Mouse (Mus musculus) megakaryocyte progenitor cell, adult 5-6 weeks (primary cell): ENCODE measurements around the gene Nck1. TPM values are rescaled to one million over a fixed set of nuclear protein-coding genes. Genes with fewer than 3 reads are reported as not detected.

Source experiments
- ATAC-seq: replicated peaks from 2 replicates; pipeline ENCODE4 v1.8.0; 2016; ENCODE audit warnings: mild to moderate bottlenecking, moderate TSS enrichment, inconsistent platforms; ENCODE audit not compliant: poor library complexity
- total RNA-seq, 2 experiments: library from RNA; stranded (forward) in 1 of 2; stranded (reverse) in 1 of 2; fragments of 157-497, 149-512 nt in 1 of 2; fragments of 200-1000 nt in 1 of 2; gene quantifications; 2 replicates each; pipeline versions ENCODE4 v1.2.3 to v1.2.4; 2015 to 2017

Nck1 gene
- total RNA-seq (2015), result 46.4 and 46.7 TPM in 2 replicates
- 54.4 and 56.5 TPM in 2 replicates for total RNA-seq (2017)

DNA sequence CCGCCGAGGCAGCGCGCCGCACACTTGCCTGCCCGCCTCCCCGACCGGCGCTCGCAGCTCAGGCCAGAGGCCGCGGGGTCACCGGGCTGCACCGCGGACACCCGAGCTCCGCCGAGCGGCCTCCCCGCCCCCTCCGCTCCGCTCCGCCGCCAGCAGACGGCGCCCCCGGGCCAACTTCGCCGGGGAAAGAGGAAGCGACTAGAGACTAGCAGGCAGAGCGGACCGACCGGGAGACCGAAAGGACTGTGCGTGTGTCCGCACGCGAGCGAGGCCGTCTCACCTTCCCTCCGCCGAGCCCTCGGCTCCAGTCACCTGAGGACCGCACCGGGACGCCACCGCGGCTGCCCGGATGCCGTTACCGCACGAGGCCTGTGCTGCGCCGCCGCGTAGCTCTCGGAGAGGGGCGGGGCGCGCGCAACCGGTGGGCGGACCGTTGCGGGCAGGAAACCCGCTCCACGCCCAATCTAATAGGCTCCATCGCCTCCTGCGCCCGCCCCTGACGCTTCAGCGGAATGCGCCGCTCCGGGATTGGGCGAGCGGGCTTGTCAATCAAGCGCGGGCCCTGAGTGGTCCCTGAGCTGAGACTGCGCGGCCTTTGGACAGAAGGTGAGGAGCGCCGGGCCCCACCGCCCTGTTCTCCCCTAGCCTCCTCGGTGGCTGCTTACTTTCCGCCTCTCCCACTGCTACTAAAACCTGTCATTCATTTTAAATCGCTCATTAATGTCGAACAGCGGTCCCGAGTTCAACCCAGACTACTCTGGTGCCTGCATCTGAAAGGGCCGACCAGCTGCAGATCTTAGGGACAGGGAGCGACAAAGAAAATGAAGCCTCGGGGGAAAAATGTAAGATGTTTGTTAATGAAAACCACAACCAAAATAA lies at the start of gene Nck1:
Gene Nck1, minus strand, starts transcription at position 420 of the 879 bp plus-strand sequence.
- peak; percentile 91 for ATAC-seq

DNA sequence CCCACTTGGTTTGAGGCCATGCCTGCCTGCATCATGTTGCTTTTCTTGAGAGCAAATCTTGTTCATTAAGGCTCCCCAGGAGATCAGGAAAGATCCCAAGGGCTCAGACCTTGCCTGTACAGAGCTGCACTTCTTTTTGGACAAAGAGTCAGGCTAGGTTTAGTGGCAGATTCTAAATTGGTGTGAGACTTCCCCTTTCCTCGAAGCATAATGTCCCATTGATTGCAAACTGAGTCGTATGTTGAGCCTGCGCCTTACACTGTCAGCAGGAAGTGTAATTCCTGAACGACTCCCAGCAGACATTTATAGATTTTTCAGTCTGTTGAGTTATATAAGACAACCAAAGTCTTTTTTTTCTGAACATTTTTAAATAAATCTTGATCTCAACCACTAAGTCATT lies 44.5 kb upstream of the Nck1 start:
- no peak for ATAC-seq

DNA sequence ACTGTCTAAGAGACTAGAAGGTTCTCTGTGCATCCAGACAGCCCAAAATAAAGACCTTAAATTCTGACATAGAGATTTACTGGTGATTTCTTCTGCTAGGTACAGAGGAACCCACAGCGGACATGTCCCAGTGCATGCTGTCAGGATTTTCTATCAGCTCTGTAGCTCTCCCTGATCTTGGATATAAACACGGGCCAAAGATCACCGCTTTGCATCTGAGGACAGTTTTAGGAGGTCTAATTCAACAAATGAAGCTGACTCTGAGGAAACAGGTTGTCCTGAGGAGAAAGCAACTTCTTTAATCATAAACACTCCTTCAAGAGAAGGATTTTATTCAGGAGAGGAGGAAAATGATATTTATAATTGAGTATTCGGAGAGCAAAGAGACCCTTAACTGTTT lies 38.1 kb upstream of the Nck1 start:
- no peak for ATAC-seq

DNA sequence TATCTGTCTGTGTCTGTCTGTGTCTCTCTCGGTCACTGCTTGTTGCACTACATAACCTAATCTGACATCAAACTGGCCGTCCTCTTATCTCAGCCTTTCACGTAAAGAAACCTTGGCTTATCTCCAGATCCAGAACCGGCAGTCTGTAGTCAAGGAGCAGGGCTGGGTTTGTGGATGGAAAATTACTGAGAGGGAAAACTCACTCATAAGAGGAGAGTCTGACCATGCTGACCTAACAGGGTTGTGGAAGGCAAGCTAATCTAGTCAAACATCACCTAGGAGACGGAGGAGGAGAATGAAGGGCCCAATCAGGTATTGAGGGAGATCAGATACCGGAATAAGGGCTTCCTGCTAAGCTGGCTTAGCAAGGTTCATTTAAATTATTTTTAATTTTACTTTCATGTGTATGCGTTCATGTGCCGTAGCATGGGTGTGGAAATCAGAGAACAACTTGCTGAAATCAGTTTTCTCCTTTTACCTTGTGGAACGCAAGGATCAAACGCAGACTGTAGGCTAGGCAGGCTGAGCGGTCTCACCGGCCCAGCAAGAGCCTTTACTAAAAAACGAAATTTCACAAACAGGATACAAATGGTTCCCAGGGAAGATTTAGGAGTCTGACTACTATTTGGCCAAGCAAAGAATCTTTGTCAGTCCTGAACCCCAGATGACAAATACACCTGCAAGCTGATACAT lies 37.1 kb upstream of the Nck1 start:
- ATAC-seq, result peak; percentile 14; the same call in 1 of the 2 replicates

DNA sequence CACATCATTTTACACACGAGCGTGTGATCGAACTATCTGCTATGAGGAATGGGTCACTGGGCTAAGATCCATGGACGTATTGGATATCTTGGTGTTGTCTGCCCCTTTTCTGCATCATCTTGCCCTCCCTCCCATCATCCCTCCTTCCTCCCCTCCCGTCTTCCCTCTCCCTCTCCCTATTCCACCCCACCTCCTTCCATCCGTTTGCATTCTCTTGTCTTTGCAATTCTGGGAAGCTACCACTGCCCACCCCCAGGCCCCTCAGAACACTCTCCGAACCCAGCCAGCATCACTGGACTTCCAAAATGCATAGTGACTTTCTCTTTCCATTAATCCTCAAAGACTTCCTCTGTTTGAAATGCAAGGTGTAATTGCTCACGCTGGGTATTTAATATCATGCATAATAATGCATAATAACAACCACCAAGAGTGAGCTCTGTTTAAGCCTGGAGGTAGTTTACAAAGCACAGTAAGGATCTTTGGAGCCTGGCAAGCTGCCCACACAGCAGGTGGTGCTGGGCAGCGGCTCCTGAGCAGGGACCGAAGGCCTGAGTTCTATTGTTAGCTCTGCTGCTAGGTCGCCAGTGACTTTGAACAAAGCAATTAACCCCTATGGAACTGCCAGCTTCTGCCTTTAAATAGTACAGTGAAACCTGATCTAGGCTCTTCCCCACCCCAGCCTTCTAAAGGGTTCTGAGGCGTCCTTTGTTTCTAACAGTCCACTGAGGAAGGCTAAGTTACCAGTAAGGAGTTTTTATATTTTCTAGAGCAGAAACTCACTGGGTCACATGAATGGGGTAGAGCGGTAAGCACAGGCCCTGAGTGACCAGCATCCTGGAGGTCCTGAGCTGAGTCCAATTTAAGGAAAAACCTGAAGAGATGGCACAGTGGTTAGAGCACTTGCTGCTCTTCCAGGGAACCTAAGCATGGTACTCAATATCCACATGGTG lies 35.9 kb upstream of the Nck1 start:
- ATAC-seq, result no peak

DNA sequence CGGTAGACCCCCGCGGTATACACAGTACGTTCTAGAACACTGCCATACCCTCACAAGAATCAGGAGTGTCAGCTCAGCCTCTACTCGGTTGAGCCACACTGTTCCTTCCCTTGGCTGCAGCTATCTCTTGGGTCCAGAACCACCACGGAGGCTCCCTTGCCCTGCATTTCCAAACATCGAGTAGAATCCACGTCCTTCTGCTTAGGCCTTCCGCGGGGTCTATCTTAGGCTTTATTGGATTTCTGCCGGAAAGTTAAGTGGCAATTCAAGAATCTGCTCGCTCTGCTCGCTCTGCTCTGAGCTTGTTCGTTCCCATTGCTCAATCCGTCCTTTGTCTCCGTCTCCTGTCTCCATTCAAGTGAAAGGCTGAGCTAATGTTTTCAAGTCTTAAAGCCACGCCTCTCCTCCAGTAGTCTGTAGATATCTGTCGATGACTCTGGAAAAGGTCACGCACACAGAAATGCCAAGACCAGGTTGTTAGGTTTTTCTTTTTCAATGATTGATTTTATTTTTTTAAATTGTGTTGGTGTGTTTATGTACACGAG lies 34.3 kb upstream of the Nck1 start:
- ATAC-seq, result no peak

DNA sequence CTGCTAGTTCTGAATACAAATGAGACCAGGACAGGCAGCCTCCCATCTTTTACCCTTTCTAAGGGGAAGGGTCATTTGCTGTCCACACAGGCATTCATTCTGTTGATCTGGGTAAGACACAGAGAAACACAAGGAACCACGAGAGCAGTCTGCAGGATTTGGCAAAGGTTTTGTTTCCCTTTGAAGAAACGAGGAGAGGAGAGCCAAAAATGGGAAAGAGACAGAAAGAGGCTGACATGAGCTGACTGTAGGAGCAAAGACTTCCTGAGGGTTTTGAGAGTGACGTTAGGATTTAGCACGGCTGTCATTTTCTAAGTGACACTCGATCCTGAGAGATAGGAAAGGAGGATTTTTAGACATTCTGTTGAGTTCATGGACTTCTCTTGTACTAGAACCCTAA lies 28.0 kb upstream of the Nck1 start:
- no peak for ATAC-seq

DNA sequence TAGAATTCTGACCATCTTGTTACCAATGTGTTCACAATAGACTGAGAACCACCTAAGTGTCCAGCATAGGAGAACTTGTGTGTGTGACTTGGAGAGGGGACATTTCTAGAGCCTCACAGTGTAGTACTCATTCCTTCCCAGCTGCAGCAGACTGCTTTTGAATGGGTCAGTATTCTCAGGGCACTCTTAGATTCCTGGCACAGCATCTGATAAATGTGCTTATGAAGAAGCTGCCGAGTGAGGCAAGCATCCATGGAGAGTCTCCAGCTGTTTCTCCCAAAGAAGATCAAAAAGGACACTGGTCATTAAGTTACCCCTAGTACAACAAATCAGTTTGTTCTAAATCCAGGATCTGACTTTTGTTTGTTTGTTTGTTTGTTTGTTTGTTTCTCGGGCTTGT lies 27.4 kb upstream of the Nck1 start:
- no peak for ATAC-seq

DNA sequence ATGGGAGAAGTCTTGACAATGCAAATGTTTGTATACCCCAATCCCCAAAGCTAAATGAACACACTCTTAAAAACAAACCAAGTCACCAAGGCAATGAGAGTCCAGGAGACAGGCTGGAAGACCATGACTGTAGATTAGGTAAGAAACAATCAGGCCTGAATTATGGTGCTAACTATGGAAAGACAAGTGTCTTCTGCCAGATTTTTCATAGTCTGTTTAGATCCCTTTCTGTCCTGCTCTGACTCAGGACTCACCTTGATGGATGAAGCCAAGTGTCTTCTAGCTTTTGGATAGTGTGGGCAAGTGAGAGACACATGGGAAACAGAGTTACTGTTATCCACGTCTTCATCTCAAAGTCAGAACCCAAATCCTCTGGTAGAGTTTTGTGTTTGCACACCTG lies 25.6 kb upstream of the Nck1 start:
- ATAC-seq, result no peak

DNA sequence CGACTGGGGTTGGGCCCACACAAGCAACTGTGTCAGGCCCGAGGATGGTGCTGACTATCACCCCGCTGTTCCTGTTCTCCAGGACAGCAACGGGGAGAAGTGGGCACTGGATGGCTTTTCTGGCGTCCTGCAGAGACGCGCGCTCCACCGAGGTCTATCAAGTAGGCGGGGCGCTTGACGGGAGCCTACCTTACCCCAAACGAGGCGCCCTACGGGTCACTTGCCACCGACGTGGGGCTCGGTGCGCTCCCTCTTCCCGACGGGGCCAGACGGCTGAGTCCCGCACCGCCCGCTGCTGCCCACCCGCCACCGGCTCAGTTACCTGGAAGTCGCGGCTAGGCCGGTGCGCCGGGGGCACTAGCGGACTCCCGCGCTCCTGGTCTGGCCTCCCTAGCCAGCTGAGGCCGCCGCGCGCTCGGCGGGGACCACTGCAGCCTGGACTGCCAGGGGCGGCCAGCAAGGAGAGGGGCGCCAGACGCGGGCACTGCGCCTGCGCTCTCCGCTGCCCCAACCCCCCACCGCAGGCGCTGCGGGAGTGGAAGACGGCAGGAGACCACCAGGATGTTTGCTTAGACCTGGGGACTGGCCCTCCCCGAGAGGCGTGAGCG lies 24.8 kb upstream of the Nck1 start, which contains the start of gene Slc35g2:
Gene Slc35g2, minus strand, starts transcription at position 465 of the 608 bp plus-strand sequence.
- peak; percentile 51 for ATAC-seq

DNA sequence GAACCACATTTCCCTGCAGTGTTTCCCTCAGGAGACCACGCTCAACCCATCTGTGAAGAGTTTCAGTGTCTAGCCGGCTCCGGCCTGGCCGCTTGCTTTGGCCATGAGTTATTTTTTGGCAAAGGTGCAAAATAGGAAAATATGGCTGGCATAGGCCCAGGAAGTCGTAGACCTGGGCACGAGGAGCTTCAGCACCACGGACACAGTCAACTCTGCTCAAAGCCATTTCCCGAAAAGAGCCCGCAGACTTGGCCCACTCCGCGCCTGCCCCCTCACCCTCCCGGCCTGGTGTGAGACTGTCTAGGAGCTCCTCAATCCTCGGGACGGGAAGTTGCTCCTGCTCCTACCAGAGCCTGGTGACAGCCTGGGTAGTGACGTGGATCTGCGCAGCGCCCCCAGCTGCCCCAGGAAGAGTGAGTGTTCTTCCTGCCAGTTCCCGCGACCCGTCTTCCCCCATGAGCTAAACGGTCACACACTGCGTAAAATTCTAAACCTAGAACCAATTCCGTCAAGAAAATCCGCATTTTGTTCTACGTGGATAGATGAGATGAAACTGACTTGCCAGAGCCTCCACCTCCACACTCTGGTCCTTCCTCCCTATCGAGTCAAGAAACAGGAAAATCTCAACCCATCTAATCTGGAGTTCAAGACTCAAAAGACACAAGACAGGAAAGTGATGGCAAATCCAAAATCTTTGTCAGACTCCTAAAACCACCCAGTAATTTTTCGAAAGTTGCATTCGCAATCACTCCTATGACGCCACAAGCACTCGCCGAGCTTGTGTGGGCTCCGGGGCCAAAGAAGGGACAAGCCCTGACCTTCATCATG lies 24.1 kb upstream of the Nck1 start:
- ATAC-seq, result peak; percentile 87

DNA sequence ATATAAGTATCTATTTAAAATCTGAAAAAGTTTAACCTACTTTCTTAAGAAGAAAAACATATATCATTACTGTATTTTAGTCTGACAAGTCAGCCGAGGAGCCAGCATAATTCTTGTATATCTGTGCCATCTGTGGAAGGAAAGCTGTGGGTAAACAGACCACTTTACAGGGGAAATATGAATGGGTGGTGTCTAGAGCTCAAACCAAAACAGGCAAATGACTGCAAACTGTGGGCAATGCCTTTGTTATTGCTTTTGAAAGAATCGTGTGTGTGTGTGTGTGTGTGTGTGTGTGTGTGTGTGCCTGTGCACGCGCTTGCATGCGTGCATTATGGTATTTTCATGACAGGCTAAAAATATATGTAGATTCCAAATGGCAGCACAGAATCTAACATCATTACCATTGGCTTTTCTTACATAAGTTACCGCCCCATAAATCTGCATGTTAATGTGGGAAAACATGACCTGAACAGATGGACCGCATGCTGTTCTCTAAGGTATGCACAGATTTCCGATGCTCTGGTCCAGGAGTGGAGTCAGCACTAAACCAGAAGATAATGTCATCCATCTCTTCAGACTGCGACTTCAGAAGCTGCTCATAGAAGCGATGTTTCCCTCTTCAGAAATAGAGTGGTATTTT lies 14.4 kb upstream of the Nck1 start:
- ATAC-seq, result no peak

DNA sequence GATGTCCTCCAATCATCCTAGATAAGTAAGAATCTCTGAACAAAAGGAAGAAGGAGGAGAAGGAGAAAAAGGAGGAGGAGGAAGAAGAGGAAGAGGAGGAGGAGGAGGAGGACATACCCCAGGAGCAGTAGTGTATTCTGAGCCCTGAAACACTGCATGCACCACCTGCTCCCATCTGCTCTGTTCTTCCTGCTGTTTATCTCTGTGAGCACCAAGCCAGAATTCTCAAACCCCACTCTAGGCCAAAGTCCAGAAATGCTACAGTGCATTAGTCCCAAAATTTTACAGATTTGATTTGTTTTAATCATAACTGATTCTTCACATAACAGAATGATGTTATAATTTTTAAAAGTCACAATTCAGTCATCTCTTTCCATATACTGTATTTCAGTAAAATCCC lies 13.1 kb upstream of the Nck1 start:
- ATAC-seq, result no peak

DNA sequence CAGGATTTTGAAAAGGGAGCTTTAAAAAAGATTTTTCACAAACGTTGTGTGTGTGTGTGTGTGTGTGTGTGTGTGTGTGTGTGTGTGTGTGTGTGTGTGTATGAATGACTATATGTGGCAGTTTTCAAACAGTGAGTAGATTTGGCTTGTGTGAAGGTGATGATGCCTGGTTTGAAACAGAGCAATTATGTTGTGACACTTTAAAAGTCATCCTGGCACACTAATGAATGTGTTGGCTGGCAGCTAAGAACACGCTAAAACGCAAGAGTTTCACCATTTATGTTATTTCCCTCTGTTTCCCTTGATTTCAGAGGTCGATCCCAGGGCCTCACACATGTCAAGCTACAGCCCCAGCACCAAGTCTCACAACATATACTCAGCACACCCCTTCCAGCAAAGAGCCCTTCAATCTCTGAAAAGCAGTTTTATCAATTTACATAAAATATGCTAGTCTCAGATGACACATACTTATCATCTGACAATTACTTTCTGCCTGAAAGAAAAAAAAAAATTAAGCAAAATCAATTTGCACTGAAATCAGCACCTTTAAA lies 12.2 kb upstream of the Nck1 start:
- no peak for ATAC-seq

DNA sequence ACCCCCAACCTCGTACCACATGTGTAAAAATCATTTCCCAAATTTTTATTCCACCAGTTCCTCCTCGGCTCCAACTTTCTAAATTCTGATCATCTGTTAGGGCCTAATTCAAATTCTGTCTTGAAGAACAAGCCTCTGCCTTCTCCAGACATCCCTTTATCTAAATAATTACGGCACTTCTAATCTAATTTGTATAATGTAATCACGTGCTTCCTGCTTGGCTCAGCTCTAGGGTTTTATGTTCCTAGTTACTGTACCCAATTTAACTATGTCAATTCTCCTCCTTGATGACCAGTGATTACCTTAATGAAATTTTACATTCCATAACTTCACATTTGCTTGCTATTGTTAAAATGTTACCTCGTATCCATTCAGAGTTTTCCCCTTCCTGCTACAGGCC lies 9.8 kb upstream of the Nck1 start:
- no peak for ATAC-seq

DNA sequence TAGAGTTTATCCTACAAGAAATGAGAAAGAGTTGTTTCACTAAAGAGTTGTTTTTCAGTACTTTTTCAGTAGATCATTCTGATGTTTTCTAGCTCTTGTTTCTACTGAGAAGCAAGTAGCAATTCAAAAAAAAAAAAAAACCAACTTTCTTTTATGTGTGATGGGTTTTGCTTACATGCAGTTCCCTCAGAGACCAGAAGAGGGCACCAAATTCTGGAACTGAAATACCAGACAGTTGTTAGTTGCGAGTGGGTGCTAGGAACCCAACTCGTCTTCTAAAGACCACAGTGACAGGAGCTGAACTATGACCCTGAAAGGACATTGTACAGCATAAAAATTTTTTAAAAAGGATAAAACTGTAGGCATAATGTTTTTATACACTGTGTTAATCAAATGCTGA lies 2.4 kb upstream of the Nck1 start:
- ATAC-seq, result no peak

DNA sequence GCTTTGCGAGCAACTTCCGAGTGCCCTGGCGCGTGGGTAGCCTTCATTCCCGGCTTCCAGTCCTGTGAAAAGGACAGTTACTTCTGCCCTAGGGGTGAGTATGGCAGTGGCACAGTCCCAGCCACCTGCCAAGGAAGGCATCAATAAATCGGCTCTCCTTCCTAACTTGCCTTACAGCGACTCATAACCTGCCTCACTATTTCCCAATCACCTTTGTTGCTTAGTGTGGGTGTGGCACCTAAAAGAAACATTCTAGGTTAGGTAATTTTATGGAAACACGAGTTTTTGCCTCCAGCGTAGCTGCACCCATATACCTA lies 618 bp upstream of the Nck1 start:
- peak; percentile 48 for ATAC-seq

DNA sequence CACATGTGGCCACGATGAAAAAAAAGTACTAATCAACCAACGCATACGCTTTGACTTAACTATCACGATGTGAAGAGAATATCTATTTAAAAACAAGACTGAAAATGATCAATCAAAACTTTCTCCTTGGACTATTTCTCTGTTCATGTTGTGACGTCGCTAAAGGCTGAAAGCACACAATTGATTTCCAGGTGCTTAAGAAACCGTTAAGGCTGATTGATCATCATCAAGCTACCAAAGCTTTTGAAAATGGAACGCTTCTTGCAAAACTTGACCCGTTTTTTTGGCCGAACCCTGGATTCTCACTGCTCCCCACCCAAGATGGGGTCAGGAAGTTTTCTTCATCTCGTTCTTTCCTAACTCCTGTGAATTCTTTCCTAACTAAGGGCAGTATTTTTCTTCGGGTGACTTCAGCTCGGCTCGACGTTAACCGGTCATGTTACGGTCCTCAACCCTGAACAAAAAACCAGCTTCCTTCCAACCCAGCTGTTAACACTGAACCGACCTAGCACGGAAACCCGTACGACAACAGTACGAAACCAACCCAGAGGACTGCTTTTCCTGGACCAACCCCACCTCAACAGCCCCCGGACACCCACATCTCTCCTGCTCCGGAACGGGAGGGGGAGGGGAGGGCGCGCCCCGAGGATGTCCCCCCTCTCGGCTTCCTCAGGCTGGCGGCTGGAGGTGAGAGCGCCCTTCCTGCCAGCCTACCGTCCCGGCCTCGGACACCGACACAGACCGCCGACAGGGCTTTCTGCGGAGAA lies 803 bp downstream of the Nck1 start:
- ATAC-seq, result peak; percentile 9
